Mouse (Mus musculus) Patski (cell line): Measurements from ENCODE around the gene Pea15a. TPM values are rescaled to one million over a fixed set of nuclear protein-coding genes. Genes with fewer than 3 reads are reported as not detected.

Source experiments
- ATAC-seq: fragments of 100-300 bp; one replicate; pipeline ENCODE4 v1.8.0; 2021
- CTCF ChIA-PET: fragments of 350-600 bp; sonication (Branson Sonifier 250); formaldehyde crosslinking; loops from one replicate; lab custom pipeline; 2022; ENCODE audit warnings: inconsistent platforms; lab: Charles Lee
- POLR2A ChIA-PET: fragments of 350-600 bp; sonication (Branson Sonifier 250); formaldehyde crosslinking; loops from one replicate; lab custom pipeline; 2022; ENCODE audit warnings: antibody characterized with exemption, inconsistent platforms; lab: Charles Lee
- DNase-seq: peaks from one replicate; pipeline ENCODE4 v3.0.0-alpha.2; 2011; ENCODE audit warnings: low read depth, low spot score
- H3K27me3 ChIP-seq: fragments of 371-371 bp; one replicate; pipeline ENCODE4 v1.5.1; 2021
- CTCF ChIP-seq: fragments of 100-300 bp; IDR thresholded peaks from one replicate; pipeline ENCODE4 v1.5.1; 2021
- in situ Hi-C: fragments of 300-500 bp; cut with MboI; formaldehyde crosslinking; loops from 3 replicates; pipeline ENCODE4 v1.11.1; 2018; ENCODE audit warnings: low pct_unique_long_range_greater_than_20kb, mixed read lengths
- polyA plus RNA-seq: library from polyadenylated mRNA; unstranded; gene quantifications from one replicate; pipeline ENCODE4 v1.2.3, GENCODE M21; 2021

The Pea15a gene
- polyA plus RNA-seq, 1 experiment from 2014 or later = 723 TPM

DNA sequence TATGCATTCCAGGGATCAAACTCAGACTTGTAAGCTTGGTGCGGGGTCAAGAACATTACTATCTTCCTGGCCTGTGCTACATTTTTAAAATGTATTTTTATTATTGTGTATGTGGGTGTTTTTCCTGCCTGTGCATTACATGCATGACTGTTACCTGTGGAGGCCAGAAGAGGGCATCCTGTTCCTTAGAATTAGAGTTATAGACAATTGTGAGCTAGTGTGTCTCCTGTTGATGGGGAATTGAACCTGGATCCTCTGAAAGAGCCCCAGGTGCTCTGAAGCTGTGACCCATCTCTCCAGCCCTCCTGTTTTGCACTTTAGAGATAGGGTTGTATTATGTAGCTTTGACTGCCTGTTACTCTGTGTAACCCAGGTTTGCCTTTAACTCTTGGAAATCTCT lies 44.6 kb downstream of the Pea15a start:
- ChIA-PET CTCF (interaction anchor here (0.8 to 4.4 kb wide), 16 partner anchors 10 to 149 kb away, joined by 3 to 31 read pairs (median 6); no protein-coding TSS in a partner anchor), POLR2A (interaction anchor here (1.0 to 1.7 kb wide), 3 partner anchors 13 to 34 kb away, joined by 4 read pairs; no protein-coding TSS in a partner anchor)
- DNase-seq (no peak), ATAC-seq (no peak)
- H3K27me3 ChIP-seq = no peaks in the 10 kb centered on the region
- in situ Hi-C loops = no loop called here
- TF ChIP-seq CTCF = peak; percentile 73

DNA sequence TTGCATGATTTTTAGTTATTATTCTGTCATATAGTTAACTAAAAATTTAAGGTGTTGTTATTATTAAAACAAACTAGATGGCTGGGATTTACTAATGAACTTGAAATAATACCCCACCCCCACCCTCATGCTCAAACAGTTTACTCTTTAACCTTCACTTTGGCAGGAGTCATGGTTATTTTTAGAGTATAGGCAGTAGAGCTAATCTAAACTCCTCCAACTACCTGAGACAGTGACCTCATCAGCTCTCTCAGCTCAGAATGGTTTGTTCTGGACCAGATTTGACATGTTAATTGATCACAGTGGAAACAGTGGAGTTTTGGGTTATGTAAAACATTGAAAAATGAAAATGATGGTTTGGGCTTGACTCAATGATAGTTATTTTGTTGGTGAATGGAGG lies 46.1 kb downstream of the Pea15a start:
- TF ChIP-seq CTCF = no peak
- in situ Hi-C loops = no loop called here
- no peak for ATAC-seq
- H3K27me3 ChIP-seq = no peaks in the 10 kb centered on the region
- ChIA-PET CTCF (interaction anchor here (1.1 to 4.4 kb wide), 6 partner anchors 9 to 150 kb away, joined by 3 to 31 read pairs (median 4); no protein-coding TSS in a partner anchor), POLR2A (interaction anchor here (0.6 to 0.8 kb wide), 2 partner anchors 14 to 187 kb away, joined by 4 read pairs; no protein-coding TSS in a partner anchor)
- no peak for DNase-seq

DNA sequence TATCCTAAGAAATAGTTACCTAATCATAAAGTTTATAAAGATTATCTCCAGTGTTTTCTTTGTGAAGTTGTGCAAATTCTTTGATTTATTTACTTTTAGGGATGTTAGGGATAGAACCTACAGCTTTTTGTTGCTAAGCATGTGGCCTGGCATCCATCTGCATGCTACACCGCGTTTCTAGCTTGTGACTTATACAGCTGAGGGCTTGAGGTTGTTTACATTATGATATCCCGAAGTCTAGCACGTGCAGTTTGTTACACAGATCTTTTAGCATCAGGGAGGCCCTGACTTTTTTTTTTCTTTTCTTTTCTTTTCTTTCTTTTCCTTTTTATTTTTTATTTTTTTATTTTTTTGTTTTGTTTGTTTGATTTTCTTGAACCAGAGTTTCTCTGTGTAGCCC lies 46.6 kb downstream of the Pea15a start:
- ChIA-PET POLR2A (interaction anchor here (1.7 kb wide), 1 partner anchor 10 kb away, joined by 9 read pairs; no protein-coding TSS in a partner anchor), CTCF (interaction anchor here (1.3 to 4.4 kb wide), 4 partner anchors 8 to 150 kb away, joined by 3 to 31 read pairs (median 3); no protein-coding TSS in a partner anchor)
- no peak for ATAC-seq
- in situ Hi-C loops = no loop called here
- no peaks in the 10 kb centered on the region for H3K27me3 ChIP-seq
- no peak for DNase-seq
- TF ChIP-seq CTCF = no peak

GRCm38 (mm10) chr1:172155518-172155917 lies 51.1 kb downstream of the Pea15a start:
- POLR2A ChIA-PET = no interaction called here
- in situ Hi-C loops = no loop called here

GRCm38 (mm10) chr1:172154536-172154935 lies 52.1 kb downstream of the Pea15a start:
- no peaks in the 10 kb centered on the region for H3K27me3 ChIP-seq
- in situ Hi-C loops = no loop called here
- POLR2A ChIA-PET = no interaction called here
- DNase-seq = no peak
- CTCF ChIA-PET = interaction anchor here (0.8 to 5.7 kb wide), 4 partner anchors 7 to 90 kb away, joined by 3 to 31 read pairs (median 3); no protein-coding TSS in a partner anchor
- no peak for TF ChIP-seq CTCF
- no peak for ATAC-seq

More at GRCm38 (mm10) chr1:172155518-172155917, 51.1 kb downstream of the Pea15a start:
- ATAC-seq (no peak), DNase-seq (no peak)
- CTCF ChIA-PET = no interaction called here
- no peak for TF ChIP-seq CTCF
- no peaks in the 10 kb centered on the region for H3K27me3 ChIP-seq

GRCm38 (mm10) chr1:172148955-172149815 lies 57.4 kb downstream of the Pea15a start:
- CTCF ChIA-PET = interaction anchor here (1.2 to 5.7 kb wide), 4 partner anchors 13 to 66 kb away, joined by 3 to 31 read pairs (median 4); no protein-coding TSS in a partner anchor
- in situ Hi-C loops = loop anchor here (5.0 to 25.0 kb wide), 2 partner anchors 163 to 363 kb away; partner anchors contain the start of genes Cfap45 and Tagln2
- ATAC-seq (no peak), DNase-seq (no peak)
- POLR2A ChIA-PET = interaction anchor here (0.9 to 1.8 kb wide), 3 partner anchors 10 to 14 kb away, joined by 3 to 9 read pairs (median 4); no protein-coding TSS in a partner anchor
- TF ChIP-seq CTCF = no peak
- no peaks in the 10 kb centered on the region for H3K27me3 ChIP-seq

DNA sequence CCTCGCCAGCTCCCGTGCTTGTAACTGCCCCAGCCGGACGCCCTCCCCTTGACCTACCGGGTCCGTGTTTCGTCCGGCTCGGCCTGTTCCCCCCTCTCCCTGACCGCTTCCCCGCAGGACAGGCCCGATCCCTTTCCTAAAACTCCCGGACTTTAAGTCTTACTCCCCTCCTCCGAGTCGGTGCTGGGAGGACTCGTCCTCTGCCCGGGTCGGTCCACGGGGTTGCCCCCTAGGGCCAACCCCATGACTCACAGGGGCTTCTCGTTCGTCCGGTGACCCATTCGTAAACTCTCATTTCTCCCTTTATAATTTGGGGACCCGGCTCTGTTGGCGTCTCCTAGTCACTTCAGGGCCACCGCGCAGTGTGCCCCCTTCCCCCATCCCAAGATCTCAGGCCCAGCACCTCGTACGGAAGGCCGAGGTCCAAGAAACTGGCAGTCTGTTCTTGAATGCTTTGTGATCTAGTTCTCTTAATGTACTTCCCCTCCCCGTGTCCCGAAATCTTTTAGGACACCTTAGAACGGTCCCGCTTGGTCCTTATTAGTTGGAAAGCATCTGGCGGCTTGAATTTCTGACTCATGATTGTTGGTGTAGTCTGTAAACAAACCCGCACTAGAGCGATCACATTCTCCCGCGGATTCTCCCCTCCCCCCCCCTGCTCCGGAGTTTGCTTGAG lies 58.2 kb downstream of the Pea15a start:
- CTCF ChIA-PET = interaction anchor here (1.2 to 5.7 kb wide), 2 partner anchors 13 to 161 kb away, joined by 3 to 31 read pairs; no protein-coding TSS in a partner anchor
- no peak for TF ChIP-seq CTCF
- peak; percentile 25 for ATAC-seq
- no peak for DNase-seq
- in situ Hi-C loops = loop anchor here (5.0 to 25.0 kb wide), 2 partner anchors 164 to 364 kb away; partner anchors contain the start of genes Cfap45 and Tagln2
- POLR2A ChIA-PET = interaction anchor here (0.9 kb wide), 1 partner anchor 14 kb away, joined by 4 read pairs; no protein-coding TSS in a partner anchor
- no peaks in the 10 kb centered on the region for H3K27me3 ChIP-seq

- in situ Hi-C loops = loop anchor here (5.0 to 25.0 kb wide), 2 partner anchors 164 to 364 kb away; partner anchors contain the start of genes Cfap45 and Tagln2
- no peak for TF ChIP-seq CTCF
- H3K27me3 ChIP-seq = no peaks in the 10 kb centered on the region
- ATAC-seq (peak; percentile 97), DNase-seq (peak; percentile 79)
- ChIA-PET CTCF (interaction anchor here (1.0 to 1.2 kb wide), 2 partner anchors 28 to 161 kb away, joined by 3 to 4 read pairs; no protein-coding TSS in a partner anchor), POLR2A (interaction anchor here (0.7 kb wide), 1 partner anchor 160 kb away, joined by 3 read pairs; no protein-coding TSS in a partner anchor)
Observed at GRCm38 (mm10) chr1:172147835-172148278, 58.7 kb downstream of the Pea15a start, which contains the start of gene Dcaf8. TSS of gene Dcaf8 (plus strand) at chr1:172148084.

Other genes with a start within 250 kb of the Pea15a start
- 11.5 TPM for gene Vangl2, start 178.4 kb downstream of the Pea15a start, polyA plus RNA-seq
- gene Nhlh1, start 149.2 kb downstream of the Pea15a start, polyA plus RNA-seq = not detected
- 181 TPM for gene Copa, start 124.3 kb downstream of the Pea15a start, polyA plus RNA-seq
- gene Ncstn, start 124.0 kb downstream of the Pea15a start, polyA plus RNA-seq = 144 TPM
- gene Pex19, start 80.0 kb downstream of the Pea15a start, polyA plus RNA-seq = 104 TPM
- gene Dcaf8, start 58.7 kb downstream of the Pea15a start, polyA plus RNA-seq = 162 TPM
- gene Casq1, start 13.1 kb upstream of the Pea15a start, polyA plus RNA-seq = 4.2 TPM
- gene Atp1a4, start 51.6 kb upstream of the Pea15a start, polyA plus RNA-seq = 0.06 TPM
- 148 TPM for gene Igsf8, start 54.8 kb upstream of the Pea15a start, polyA plus RNA-seq
- gene Atp1a2, start 91.3 kb upstream of the Pea15a start, polyA plus RNA-seq = 0.69 TPM
- gene Kcnj9, start 122.5 kb upstream of the Pea15a start, polyA plus RNA-seq = 0.08 TPM
- gene Kcnj10, start 134.4 kb upstream of the Pea15a start, polyA plus RNA-seq = 0.04 TPM
- 6.6 TPM for gene Pigm, start 169.7 kb upstream of the Pea15a start, polyA plus RNA-seq